Mouse (Mus musculus) testis, adult 2 months (tissue): Measurements from ENCODE around the gene Hnf4a.

ENCODE experiments used
- CTCF ChIP-seq: fragments of 200-500 bp; IDR thresholded peaks from 2 replicates; pipeline ENCODE4 v1.5.1; 2012; ENCODE audit warnings: low read depth, mild to moderate bottlenecking, inconsistent platforms, low read length, moderate library complexity; ENCODE audit not compliant: control insufficient read depth, insufficient read depth, insufficient replicate concordance
- POLR2A ChIP-seq: fragments of 200-500 bp; IDR thresholded peaks from 2 replicates; pipeline ENCODE4 v1.6.1; 2012; ENCODE audit warnings: low read depth, mild to moderate bottlenecking, inconsistent platforms, low read length, moderate library complexity; ENCODE audit not compliant: control insufficient read depth

DNA sequence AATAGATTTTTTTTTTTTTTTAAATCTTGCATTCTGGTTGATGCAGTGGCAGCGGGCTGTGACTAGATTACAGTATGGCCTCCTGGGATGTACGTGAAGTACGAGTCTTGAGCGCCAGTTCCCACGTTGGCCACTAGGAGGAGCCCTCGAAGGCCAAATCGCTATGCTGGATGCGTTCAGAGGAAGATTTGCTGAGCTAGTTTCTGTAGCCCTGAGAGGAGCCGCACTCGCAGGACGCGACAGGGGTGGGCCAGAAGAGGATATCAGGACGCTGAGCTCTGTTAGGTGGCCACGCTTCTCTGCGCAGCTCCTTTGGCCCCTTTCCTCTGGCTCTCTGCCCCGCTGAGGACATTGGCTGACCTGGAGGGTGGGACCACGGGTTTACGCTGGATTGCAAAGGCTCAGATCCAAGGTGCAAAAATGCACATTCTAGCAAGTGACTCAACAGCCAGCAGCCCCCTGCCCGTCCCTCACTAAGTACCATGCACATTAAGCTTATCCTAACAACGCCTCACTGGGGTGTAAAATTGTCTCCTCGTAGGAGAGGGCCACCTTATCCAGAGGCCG lies 28.4 kb downstream of the Hnf4a start:
- TF ChIP-seq CTCF, result peak; percentile 99
- TF ChIP-seq POLR2A, result no peak
